Mouse (Mus musculus) v-Abl transformed pro-B cells (cell line): ENCODE results near the gene Wfdc15b.

Source experiments
- in situ Hi-C, 2 experiments: fragments of 400-800 bp; cut with MboI; formaldehyde crosslinking; loops; one replicate each; pipeline ENCODE4 v1.15.1; 2025; ENCODE audit not compliant: unreplicated experiment in 2 of 2

The Wfdc15b gene

DNA sequence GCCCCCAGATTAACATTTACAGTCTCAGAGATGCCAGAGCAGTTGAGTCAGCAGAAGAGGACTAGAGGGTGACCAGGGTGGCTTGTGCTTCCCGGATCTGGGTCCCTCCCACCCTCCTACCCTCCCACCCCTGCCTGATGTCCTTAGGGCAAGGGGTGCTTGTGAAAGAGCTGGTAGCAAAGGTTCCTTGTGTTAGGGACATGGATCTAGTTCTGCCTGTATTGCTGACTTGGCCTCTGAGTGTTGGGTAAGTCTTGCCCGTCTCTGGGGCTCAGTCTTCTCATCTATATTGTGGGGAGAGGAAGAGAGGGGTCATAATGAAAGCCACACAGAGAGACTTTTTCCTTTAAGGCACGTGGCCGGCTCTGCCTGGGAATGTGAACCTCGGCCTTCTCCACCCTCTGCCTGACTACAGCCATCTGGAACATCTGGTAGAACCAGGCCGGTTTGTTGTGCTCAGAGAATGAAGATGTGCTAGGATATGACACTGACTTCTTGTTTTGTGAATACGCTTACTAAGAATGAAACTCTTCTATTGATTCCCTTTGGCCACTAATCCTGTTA lies 38.7 kb downstream of the Wfdc15b start, which contains the start of gene Wfdc5:
Wfdc5 (minus strand) TSS at position 51 of the 564 bp plus-strand sequence.
- in situ Hi-C loops: loop anchor here (10.0 to 25.0 kb wide), 2 partner anchors 202 to 320 kb away; partner anchors contain the start of genes Kcnk15 (in 1 of the 2) and Slpi (in 1 of the 2)

DNA sequence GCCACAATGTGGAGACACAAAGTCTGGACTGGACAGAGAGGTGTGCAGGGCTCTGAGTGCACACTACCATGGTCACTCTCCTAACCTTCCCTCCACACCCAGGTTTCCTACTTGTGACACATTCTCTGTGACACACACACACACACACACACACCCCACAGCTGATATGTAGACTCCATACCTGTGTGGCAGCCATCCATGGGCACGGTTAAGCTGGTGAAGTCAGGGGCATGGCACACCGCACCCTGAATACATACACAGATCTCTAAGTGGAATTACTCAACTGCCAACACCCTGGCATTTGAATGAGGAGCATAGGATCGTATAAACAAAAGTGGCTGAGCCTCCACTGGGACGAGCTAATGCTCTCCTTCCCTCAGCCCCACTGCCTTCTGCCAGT lies 40.7 kb downstream of the Wfdc15b start:
- in situ Hi-C loops: loop anchor here (10.0 to 25.0 kb wide), 2 partner anchors 204 to 318 kb away; partner anchors contain the start of genes Kcnk15 (in 1 of the 2) and Slpi (in 1 of the 2)

DNA sequence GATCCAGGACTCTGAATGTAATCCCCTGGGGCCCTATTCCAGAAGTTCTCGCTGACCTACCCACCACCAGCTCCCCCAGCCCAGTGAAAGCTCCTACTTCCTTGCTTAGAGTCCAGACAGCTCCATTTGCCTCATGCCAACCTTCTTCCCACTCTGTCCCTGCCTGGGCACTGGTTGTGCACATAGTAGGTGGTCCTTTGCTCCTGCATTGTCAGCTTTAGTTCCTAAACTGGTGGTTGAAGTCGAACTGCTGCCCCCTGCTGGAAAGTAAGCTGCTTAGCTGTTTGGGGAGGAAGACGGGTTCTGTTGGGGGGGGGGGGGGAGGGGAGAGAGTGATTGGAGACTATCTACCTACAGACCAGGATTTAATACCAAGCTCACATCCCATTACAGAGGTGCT lies 41.3 kb downstream of the Wfdc15b start:
- in situ Hi-C loops: loop anchor here (10.0 to 25.0 kb wide), 2 partner anchors 205 to 318 kb away; partner anchors contain the start of genes Kcnk15 (in 1 of the 2) and Slpi (in 1 of the 2)

DNA sequence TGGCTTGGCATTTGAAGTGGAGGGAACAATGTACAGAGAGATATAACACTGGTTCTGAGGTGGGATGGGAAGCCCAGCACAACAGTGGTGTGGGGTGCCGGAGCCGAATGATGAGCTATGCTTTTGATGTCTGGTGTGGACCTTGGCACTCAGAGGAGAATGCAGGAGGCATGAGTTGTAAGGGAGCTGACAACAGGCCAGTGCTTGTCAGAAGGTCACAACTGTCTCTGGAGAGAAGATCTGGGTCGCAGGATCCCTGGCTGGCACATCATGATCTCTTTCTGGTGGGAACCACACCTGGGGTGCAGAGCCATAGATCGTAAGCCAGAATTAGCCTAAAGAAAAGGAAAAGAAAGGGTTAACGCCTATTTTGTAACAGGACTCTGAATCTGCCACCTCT lies 43.6 kb downstream of the Wfdc15b start:
- in situ Hi-C loops: loop anchor here in 1 of 2 experiments (25.0 kb wide), 1 partner anchor 316 kb away; the partner anchor contains the start of gene Kcnk15

DNA sequence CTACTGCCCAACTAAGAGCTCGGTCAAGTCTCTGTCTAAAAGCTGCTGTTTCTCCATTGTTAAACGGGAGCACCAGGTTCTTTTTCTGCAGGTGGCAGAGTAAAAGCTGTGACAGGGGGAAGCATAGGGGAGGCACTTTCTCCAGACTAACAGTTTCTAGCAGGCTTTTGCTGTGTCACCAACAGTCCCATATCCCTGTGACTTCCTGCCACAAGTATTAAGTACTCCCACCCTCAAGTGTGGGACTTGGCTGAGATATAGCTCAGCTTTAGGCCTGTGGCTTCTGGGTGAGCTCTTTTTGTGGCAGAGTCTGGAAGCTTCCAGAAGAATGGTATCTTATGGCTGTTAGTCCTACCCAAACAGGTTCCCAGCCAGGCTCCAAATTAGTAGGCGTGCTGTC lies 45.6 kb downstream of the Wfdc15b start:
- in situ Hi-C loops: loop anchor here in 1 of 2 experiments (25.0 kb wide), 1 partner anchor 314 kb away; the partner anchor contains the start of gene Kcnk15

DNA sequence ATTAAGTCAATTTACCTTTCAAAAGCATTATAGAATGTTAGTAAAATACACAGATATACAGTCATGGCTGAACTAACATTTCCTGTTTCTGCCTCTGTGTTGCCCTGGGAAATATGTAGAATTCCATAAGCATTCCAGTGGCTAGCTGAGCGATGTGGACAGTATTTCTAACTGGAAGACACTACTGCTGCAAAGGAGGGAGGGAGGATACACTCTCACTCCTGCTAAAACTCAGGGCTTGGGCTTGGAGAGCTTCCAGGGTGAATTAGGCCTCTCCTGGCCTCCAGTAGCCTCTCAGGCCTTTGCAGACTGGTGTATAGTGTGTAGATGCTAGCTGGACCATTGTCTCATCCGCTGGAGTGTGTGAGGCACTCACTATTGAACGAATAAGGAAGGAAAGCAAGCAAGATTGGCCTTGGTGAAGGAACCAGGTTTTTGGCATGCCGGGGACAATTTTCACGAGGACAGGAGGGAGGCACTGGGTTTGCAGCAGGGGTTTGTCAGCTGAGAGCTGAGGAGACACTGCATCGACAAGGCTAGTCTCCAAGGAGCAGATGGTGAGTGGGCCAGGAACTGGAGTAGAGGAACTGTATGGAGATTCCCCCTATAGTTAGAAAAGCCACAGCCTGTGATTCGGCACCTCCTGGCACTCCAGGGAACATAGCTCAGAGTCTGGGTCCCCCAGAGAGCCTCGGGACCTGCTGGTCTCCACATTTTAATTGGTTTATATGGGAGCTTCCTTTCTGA lies 46.6 kb downstream of the Wfdc15b start:
- in situ Hi-C loops: loop anchor here in 1 of 2 experiments (25.0 kb wide), 1 partner anchor 313 kb away; the partner anchor contains the start of gene Kcnk15

DNA sequence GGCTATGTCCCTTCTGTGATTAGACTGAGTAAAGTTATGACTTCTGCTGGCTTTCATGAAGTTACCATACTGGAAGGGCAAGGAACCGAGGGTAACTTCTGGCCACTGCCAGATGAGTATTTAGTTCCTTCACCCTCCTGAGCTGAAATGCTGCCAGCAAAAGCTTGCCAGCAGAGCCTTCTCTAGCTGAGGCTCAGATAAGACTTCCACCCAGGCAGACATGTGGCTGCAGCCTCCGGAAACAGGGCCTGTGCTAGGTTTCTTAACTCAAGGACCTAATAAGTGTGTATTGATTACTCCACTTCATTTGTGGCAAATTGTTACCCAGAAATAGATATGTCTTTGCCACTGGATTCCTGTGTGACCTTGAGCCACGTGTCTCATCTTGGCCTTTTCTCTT lies 48.1 kb downstream of the Wfdc15b start:
- in situ Hi-C loops: no loop called here

DNA sequence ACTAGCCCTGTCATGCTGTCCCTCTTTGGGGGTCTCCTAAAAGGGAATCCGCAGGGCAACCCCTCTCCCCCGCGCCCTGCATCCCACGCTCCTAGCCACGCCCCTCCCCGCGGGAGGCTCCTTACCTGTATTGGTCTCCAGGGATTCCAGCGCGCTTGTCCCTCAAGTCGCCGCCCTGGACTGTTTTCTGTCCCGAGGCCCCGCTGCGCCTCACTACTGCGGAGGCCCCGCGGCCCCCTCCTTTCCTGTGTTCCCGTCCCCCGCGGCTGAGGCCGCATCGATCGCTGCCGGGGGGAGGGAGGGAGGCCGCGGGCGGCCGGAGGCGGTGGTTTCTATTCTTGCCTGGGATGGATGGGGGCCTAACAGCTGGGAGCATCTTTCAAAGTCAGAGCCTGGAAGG lies 50.6 kb downstream of the Wfdc15b start, which contains the start of gene Kcns1:
Kcns1 (minus strand) TSS at position 212 of the 400 bp plus-strand sequence.
- in situ Hi-C loops: no loop called here

DNA sequence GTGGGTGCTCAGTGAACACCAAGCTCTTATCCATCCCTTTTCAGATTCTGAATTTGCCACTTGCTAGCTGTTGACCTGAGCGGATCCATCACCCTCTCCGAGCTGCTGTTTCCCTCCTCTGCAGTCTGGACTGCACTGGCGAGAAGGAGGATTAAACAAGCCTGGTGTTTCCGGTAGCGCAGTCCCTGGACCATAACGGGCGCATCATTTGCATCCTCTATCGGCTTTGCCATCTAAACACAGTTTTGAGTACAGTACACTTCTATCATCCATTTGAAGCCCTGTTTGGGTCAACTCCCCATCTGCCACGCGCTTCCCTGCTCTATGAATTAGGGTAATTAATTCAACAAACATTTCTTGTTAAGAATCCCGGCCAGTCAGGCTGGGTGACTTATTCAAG lies 51.1 kb downstream of the Wfdc15b start:
- in situ Hi-C loops: no loop called here

DNA sequence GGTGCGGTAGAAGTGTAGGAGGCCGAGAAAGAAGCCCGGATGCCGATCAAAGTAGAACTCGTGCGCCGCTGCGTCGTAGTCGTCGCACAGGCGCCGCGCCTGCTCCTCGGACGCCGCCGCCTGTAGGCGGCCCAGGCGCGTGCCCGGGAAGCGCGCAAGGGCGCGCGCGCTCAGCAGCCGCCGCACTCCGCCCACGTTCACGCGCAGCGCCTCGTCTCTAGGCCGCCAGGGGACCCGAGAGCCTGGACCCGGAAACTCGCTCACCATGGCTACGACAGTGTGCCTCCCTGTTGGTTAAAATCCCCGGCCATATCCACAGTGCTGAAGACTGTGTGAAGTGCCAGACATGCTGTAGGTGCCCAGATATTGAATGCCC lies 52.9 kb downstream of the Wfdc15b start:
- in situ Hi-C loops: loop anchor here in 1 of 2 experiments (5.0 kb wide), 1 partner anchor 174 kb away; no protein-coding TSS in a partner anchor

DNA sequence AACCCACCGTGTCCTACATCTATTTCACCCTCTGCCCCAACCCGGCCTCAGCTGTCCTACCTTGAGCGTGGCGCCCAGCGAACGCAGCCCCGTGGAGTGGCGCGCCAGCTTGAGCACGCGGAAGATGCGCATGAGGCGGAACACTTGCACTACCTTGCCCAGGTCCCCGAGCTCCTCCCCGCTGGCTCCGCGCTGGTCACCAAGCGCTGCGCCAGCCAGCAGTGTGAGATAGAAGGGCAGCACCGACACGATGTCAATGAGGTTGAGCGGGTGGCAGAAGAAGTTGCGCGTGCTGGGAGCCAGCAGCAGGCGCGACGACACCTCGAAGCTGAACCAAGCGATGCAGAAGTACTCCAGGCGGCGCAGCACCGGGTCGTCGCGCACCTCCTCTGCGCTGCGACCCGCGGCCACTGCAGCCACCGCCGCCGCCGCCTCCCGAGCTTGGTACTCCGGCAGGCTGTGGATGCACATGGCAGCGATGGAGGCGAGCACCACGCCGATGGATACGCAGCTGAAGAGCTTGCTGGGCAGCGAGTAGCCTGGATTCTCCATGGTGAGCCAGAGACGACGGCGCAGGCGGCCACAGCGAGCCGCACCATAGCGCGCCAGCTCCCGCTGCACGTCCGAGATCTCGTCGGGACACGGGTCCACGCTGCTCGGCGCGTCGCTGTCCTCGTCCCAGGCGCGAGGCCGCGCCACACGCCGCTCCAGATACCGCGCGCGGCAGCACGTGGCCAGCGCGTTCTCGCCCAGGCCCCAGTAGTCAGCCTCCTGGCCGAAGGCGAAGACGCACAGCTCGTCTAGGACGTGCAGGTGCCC lies 53.5 kb downstream of the Wfdc15b start:
- in situ Hi-C loops: loop anchor here in 1 of 2 experiments (5.0 kb wide), 1 partner anchor 174 kb away; no protein-coding TSS in a partner anchor

DNA sequence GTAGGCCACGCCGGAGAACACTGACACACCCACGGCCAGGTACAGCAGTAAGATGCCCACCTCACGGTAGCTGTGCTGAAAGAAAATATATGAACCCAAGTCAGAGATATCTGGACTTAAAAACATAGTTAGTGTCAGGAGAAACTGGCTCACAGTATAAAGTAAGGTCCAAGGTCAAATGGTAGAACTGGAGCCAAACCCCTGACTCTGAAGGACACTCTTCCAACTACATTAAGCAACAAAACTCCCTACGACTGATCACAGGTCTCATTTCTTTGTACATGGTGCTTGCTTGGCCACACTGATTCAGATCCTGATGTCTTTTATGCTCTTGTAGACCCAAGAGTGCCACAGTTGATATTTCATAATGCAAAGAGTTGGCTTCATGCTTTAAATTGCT lies 56.5 kb downstream of the Wfdc15b start:
- in situ Hi-C loops: loop anchor here in 1 of 2 experiments (5.0 kb wide), 1 partner anchor 177 kb away; no protein-coding TSS in a partner anchor
